Mouse (Mus musculus) forebrain, embryonic 10.5 days (tissue): Measurements from ENCODE around the gene Scgb2b17. TPM values are rescaled to one million over a fixed set of nuclear protein-coding genes. Genes with fewer than 3 reads are reported as not detected.
"Not testable (repeated sequence)": the region's sequence is repeated elsewhere in the genome, so short reads cannot be mapped to it uniquely, and the experiment has no call there.

Experiments used
- DNase-seq: peaks from one replicate; pipeline ENCODE4 v3.0.0-alpha.2; 2017; ENCODE audit warnings: low spot score; ENCODE audit errors: extremely low spot score
- H3K27ac ChIP-seq: fragments of 300-500 bp; sonication (generic); 2 replicates; pipeline ENCODE4 v1.5.1; 2016; ENCODE audit warnings: mild to moderate bottlenecking
- H3K27me3 ChIP-seq: fragments of 300-500 bp; sonication (generic); 2 replicates; pipeline ENCODE4 v1.6.1; 2016; ENCODE audit warnings: mild to moderate bottlenecking; ENCODE audit not compliant: poor library complexity, severe bottlenecking
- H3K36me3 ChIP-seq: fragments of 300-500 bp; sonication (generic); replicated peaks from 2 replicates; pipeline ENCODE4 v1.6.1; 2016; ENCODE audit warnings: mild to moderate bottlenecking, moderate library complexity
- H3K4me1 ChIP-seq: fragments of 300-500 bp; sonication (generic); 2 replicates; pipeline ENCODE4 v1.6.1; 2016
- H3K4me3 ChIP-seq: fragments of 300-500 bp; sonication (generic); 2 replicates; pipeline ENCODE4 v1.5.1; 2016; ENCODE audit warnings: mild to moderate bottlenecking, moderate library complexity
- H3K9me3 ChIP-seq: fragments of 300-500 bp; sonication (generic); 2 replicates; pipeline ENCODE4 v1.6.1; 2016; ENCODE audit warnings: mild to moderate bottlenecking, moderate library complexity
- polyA plus RNA-seq: library from polyadenylated mRNA; unstranded; fragments of >200 nt; fragmentation: Nextera tagmentation; extraction: Ambion mirVana; gene quantifications from 2 replicates; pipeline ENCODE4 v1.2.1, GENCODE M21; 2016

Gene Scgb2b17
- not detected in 2 replicates for polyA plus RNA-seq

GRCm38 (mm10) chr7:33056461-33056860 is at the start of gene Scgb2b17:
TSS of gene Scgb2b17 (minus strand) at chr7:33056561.
- not testable (repeated sequence) for H3K36me3 ChIP-seq, H3K4me3 ChIP-seq, H3K27me3 ChIP-seq, H3K27ac ChIP-seq, DNase-seq, H3K9me3 ChIP-seq, H3K4me1 ChIP-seq

- H3K4me3 ChIP-seq, H3K9me3 ChIP-seq, H3K4me1 ChIP-seq, DNase-seq, H3K27ac ChIP-seq, H3K27me3 ChIP-seq, H3K36me3 ChIP-seq: not testable (repeated sequence)
These were observed 6.8 kb upstream of the Scgb2b17 start, which contains the start of gene Scgb1b17 for GRCm38 (mm10) chr7:33063149-33063548. TSS of gene Scgb1b17 (plus strand) at chr7:33063449.

Other genes starting within 250 kb of the Scgb2b17 start
- gene Scgb2b15, start 226.9 kb downstream of the Scgb2b17 start, polyA plus RNA-seq, result not detected in 2 replicates
- gene Scgb1b15, start 220.0 kb downstream of the Scgb2b17 start, polyA plus RNA-seq, result not detected in 2 replicates
- not detected in 2 replicates for gene Scgb1b17, start 6.9 kb upstream of the Scgb2b17 start, polyA plus RNA-seq
- gene Scgb2b18, start 117.3 kb upstream of the Scgb2b17 start, polyA plus RNA-seq, result not detected in 2 replicates
- gene Scgb1b18, start 129.0 kb upstream of the Scgb2b17 start, polyA plus RNA-seq, result not detected in 2 replicates
- not detected in 2 replicates for gene Scgb2b19, start 223.8 kb upstream of the Scgb2b17 start, polyA plus RNA-seq
- not detected in 2 replicates for gene Scgb1b19, start 230.7 kb upstream of the Scgb2b17 start, polyA plus RNA-seq